Mouse (Mus musculus) MEL (cell line): ENCODE measurements around the gene Dnajb14. TPM values are rescaled to one million over a fixed set of nuclear protein-coding genes. Genes with fewer than 3 reads are reported as not detected.
A peak's percentile ranks its signal among the peaks of the same experiment; 100 is the strongest.

Experiments used
- DNase-seq: peaks from one replicate; pipeline ENCODE4 v3.0.0; 2011; ENCODE audit warnings: low read depth, low spot score
- H3K27ac ChIP-seq: 2 replicates; pipeline ENCODE4 v1.5.1; 2012; ENCODE audit warnings: low read depth, mild to moderate bottlenecking, control low read depth, low read length, moderate library complexity; ENCODE audit not compliant: control insufficient read depth
- H3K27me3 ChIP-seq, 2 experiments: fragments of 150-350 bp in 1 of 2; sonication (generic) in 1 of 2; 2 replicates each; pipeline ENCODE4 v1.6.1; 2012; ENCODE audit warnings: low read length in 2 of 2, mild to moderate bottlenecking in 2 of 2, improper control_type of control experiment in 1 of 2, moderate library complexity in 1 of 2; ENCODE audit not compliant: insufficient read depth in 2 of 2, control insufficient read depth in 1 of 2
- H3K36me3 ChIP-seq, 2 experiments: 2 replicates each; pipeline ENCODE4 v1.6.1; 2012 to 2014; ENCODE audit warnings: low read length in 2 of 2, improper control_type of control experiment in 1 of 2, inconsistent platforms in 1 of 2, mild to moderate bottlenecking in 1 of 2; ENCODE audit not compliant: insufficient read depth in 2 of 2, control insufficient read depth in 1 of 2
- H3K4me1 ChIP-seq, 2 experiments: fragments of 150-350 bp in 1 of 2; sonication (generic) in 1 of 2; 2 replicates each; pipeline ENCODE4 v1.6.1; 2012; ENCODE audit warnings: low read length in 2 of 2, improper control_type of control experiment in 1 of 2, mild to moderate bottlenecking in 1 of 2; ENCODE audit not compliant: insufficient read depth in 2 of 2, control insufficient read depth in 1 of 2
- H3K4me3 ChIP-seq, 2 experiments: fragments of 150-350 bp in 1 of 2; sonication (generic) in 1 of 2; 2 replicates each; pipeline ENCODE4 v1.5.1; 2012; ENCODE audit warnings: low read depth in 2 of 2, low read length in 2 of 2, mild to moderate bottlenecking in 2 of 2, moderate library complexity in 2 of 2, control low read depth in 1 of 2, improper control_type of control experiment in 1 of 2; ENCODE audit not compliant: control insufficient read depth in 1 of 2, insufficient read depth in 1 of 2
- H3K79me2 ChIP-seq: 2 replicates; pipeline ENCODE4 v1.6.1; 2012; ENCODE audit warnings: mild to moderate bottlenecking, low read length, moderate library complexity; ENCODE audit not compliant: control insufficient read depth, poor library complexity, insufficient read depth
- H3K9ac ChIP-seq: 2 replicates; pipeline ENCODE4 v1.6.1; 2012; ENCODE audit warnings: low read depth, mild to moderate bottlenecking, control low read depth, low read length, moderate library complexity; ENCODE audit not compliant: control insufficient read depth, poor library complexity, severe bottlenecking
- H3K9me3 ChIP-seq: fragments of 150-350 bp; sonication (generic); replicated peaks from 2 replicates; pipeline ENCODE4 v1.6.1; 2012; ENCODE audit warnings: mild to moderate bottlenecking, low read length, improper control_type of control experiment, moderate library complexity; ENCODE audit not compliant: insufficient read depth
- CHD1 ChIP-seq: IDR thresholded peaks from 2 replicates; pipeline ENCODE4 v1.6.1; 2012; ENCODE audit warnings: low read depth, mild to moderate bottlenecking, inconsistent platforms, low read length, improper control_type of control experiment
- CHD2 ChIP-seq: IDR thresholded peaks from 2 replicates; pipeline ENCODE4 v1.6.1; 2011; ENCODE audit warnings: low read length, improper control_type of control experiment
- CTCF ChIP-seq, 3 experiments: IDR thresholded peaks in 2 of 3; conservative IDR thresholded peaks in 1 of 3; 2 replicates each; pipeline ENCODE4 v1.5.1; 2011 to 2012; ENCODE audit warnings: low read length in 3 of 3, low read depth in 2 of 3, mild to moderate bottlenecking in 2 of 3, improper control_type of control experiment in 1 of 3, inconsistent platforms in 1 of 3, mixed read lengths in 1 of 3, moderate library complexity in 1 of 3; ENCODE audit not compliant: control insufficient read depth in 1 of 3, insufficient read depth in 1 of 3, poor library complexity in 1 of 3, severe bottlenecking in 1 of 3
- ELF1 ChIP-seq: IDR thresholded peaks from 2 replicates; pipeline ENCODE4 v1.6.1; 2014; ENCODE audit warnings: low read depth, mild to moderate bottlenecking, inconsistent platforms, low read length, improper control_type of control experiment, moderate library complexity
- EP300 ChIP-seq, 2 experiments: IDR thresholded peaks; 2 replicates each; pipeline ENCODE4 v1.6.1; 2011; ENCODE audit warnings: improper control_type of control experiment in 2 of 2, low read length in 2 of 2, low read depth in 1 of 2, mild to moderate bottlenecking in 1 of 2
- ETS1 ChIP-seq: IDR thresholded peaks from 2 replicates; pipeline ENCODE4 v1.6.1; 2012; ENCODE audit warnings: low read depth, mild to moderate bottlenecking, inconsistent platforms, low read length, improper control_type of control experiment, moderate library complexity
- GATA1 ChIP-seq: IDR thresholded peaks from 2 replicates; pipeline ENCODE4 v1.6.1; 2011; ENCODE audit warnings: low read depth, low read length, improper control_type of control experiment
- MAZ ChIP-seq: IDR thresholded peaks from 2 replicates; pipeline ENCODE4 v1.6.1; 2012; ENCODE audit warnings: low read depth, mild to moderate bottlenecking, inconsistent platforms, low read length, improper control_type of control experiment
- MYB ChIP-seq: IDR thresholded peaks from 2 replicates; pipeline ENCODE4 v1.6.1; 2011; ENCODE audit warnings: mild to moderate bottlenecking, low read depth, low read length, improper control_type of control experiment
- NELFE ChIP-seq: IDR thresholded peaks from 2 replicates; pipeline ENCODE4 v1.6.1; 2011; ENCODE audit warnings: low read depth, low read length, improper control_type of control experiment
- NRF1 ChIP-seq: IDR thresholded peaks from 2 replicates; pipeline ENCODE4 v1.6.1; 2014; ENCODE audit warnings: low read depth, mild to moderate bottlenecking, inconsistent platforms, low read length, improper control_type of control experiment, moderate library complexity; ENCODE audit not compliant: poor library complexity, insufficient read depth, severe bottlenecking
- POLR2A ChIP-seq, 2 experiments: IDR thresholded peaks; 2 replicates each; pipeline ENCODE4 v1.6.1; 2011 to 2012; ENCODE audit warnings: low read length in 2 of 2, mild to moderate bottlenecking in 2 of 2, control low read depth in 1 of 2, improper control_type of control experiment in 1 of 2, low read depth in 1 of 2, moderate library complexity in 1 of 2; ENCODE audit not compliant: control insufficient read depth in 1 of 2, insufficient read depth in 1 of 2, poor library complexity in 1 of 2
- RAD21 ChIP-seq: IDR thresholded peaks from 2 replicates; pipeline ENCODE4 v1.6.1; 2011; ENCODE audit warnings: mild to moderate bottlenecking, low read depth, low read length, improper control_type of control experiment
- TBP ChIP-seq: IDR thresholded peaks from 2 replicates; pipeline ENCODE4 v1.8.0; 2011; ENCODE audit warnings: low read depth, low read length, improper control_type of control experiment
- UBTF ChIP-seq: IDR thresholded peaks from 2 replicates; pipeline ENCODE4 v1.6.1; 2012; ENCODE audit warnings: low read depth, mild to moderate bottlenecking, inconsistent platforms, low read length, improper control_type of control experiment, moderate library complexity, borderline replicate concordance; ENCODE audit not compliant: insufficient read depth
- ZMIZ1 ChIP-seq: IDR thresholded peaks from 2 replicates; pipeline ENCODE4 v1.6.1; 2012; ENCODE audit warnings: low read depth, mild to moderate bottlenecking, inconsistent platforms, low read length, improper control_type of control experiment, moderate library complexity
- polyA plus RNA-seq, 2 experiments: library from polyadenylated mRNA; stranded (reverse) in 1 of 2; unstranded in 1 of 2; fragments of >175 nt in 1 of 2; fragments of >200 nt in 1 of 2; gene quantifications; 2 replicates each; pipeline versions ENCODE4 v1.2.1 to v1.2.4; 2012; ENCODE audit warnings: low replicate concordance in 2 of 2, low read depth in 1 of 2; ENCODE audit not compliant: insufficient read length in 2 of 2, insufficient read depth in 1 of 2, missing spikeins in 1 of 2
- total RNA-seq: library from RNA; depleted of rRNA; stranded (reverse); fragments of 300-350 nt; gene quantifications from 2 replicates; pipeline ENCODE4 v1.2.3, GENCODE M21; 2012

Gene Dnajb14
- total and polyA plus RNA-seq, 3 experiments, result 4.2 to 6.1 TPM; not detected in 1

DNA sequence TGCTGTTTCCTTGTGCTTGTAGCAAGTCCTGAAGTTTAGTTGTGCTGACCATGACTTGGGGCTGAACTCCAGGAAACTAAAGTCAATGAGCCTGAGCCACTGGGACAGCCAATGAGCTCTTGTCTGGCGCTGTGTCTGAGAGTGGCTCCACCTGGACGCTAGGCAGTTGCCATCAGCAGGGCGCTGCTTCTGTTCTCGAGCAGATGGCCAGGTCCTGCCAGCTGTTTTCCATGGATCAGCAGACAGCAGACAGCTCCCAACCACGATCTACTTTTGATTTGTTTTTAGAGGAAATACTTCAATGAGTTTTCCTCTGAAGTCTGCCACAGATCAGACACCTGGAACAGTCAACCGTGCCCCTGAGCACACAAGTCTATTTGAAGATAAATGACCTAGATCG is 65.3 kb downstream of the Dnajb14 start:
- H3K9ac ChIP-seq, result no peak overlapping the region
- no peaks in the 10 kb centered on the region for H3K9me3 ChIP-seq
- peaks cover 10 to 15% of the 10 kb centered on the region in 2 experiments for H3K36me3 ChIP-seq
- TF ChIP-seq TBP, result no peak
- TF ChIP-seq NRF1, result no peak
- no peak for TF ChIP-seq CTCF (IDR thresholded peaks at IDR 0.05 in 2 of 3, conservative IDR thresholded peaks at IDR 0.05 in 1 of 3; ENCODE audit: control insufficient read depth in 1 of 3, insufficient read depth in 1 of 3, low read depth in 2 of 3, low read length in 3 of 3, poor library complexity in 1 of 3, severe bottlenecking in 1 of 3)
- TF ChIP-seq ELF1, result no peak
- peaks cover 3 to 6% of the 10 kb centered on the region in 2 experiments; a peak in 2 of 4 replicates for H3K4me1 ChIP-seq
- H3K4me3 ChIP-seq, result no peak overlapping the region
- H3K27ac ChIP-seq, result no peak overlapping the region
- H3K27me3 ChIP-seq, result no peaks in the 10 kb centered on the region
- no peaks in the 10 kb centered on the region for H3K79me2 ChIP-seq
- DNase-seq, result no peak

DNA sequence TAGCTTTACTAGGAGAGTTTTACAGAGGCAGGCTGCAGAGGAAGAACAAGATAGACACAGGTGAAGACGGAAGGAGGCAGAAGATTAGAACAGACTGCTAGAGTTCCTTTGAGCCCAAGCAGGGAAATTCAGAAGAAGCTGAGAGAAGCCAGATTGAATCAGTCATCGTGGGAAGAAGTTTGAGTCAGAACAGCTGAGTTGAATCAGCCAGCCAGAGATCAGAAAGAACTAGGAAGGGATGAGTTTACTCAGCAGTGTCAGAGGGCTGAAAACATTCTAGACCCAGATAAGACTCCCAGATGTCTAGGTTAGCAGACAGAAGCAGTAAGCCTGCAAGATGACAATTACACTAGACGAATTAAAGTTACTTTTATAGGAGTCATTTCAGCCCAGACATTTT is 66.5 kb downstream of the Dnajb14 start:
- peaks cover 10 to 18% of the 10 kb centered on the region in 2 experiments for H3K36me3 ChIP-seq
- no peaks in the 10 kb centered on the region for H3K27me3 ChIP-seq
- TF ChIP-seq CHD2 (no peak), ELF1 (no peak), UBTF (no peak), MYB (no peak), NELFE (no peak), EP300 (IDR thresholded peaks at IDR 0.05; ENCODE audit: low read depth in 1 of 2, low read length in 2 of 2) (no peak), ZMIZ1 (no peak), TBP (no peak), CHD1 (no peak), MAZ (no peak), POLR2A (IDR thresholded peaks at IDR 0.05; ENCODE audit: control insufficient read depth in 1 of 2, insufficient read depth in 1 of 2, low read depth in 1 of 2, low read length in 2 of 2, poor library complexity in 1 of 2) (no peak), RAD21 (no peak), ETS1 (peak; percentile 80), GATA1 (peak; percentile 41; the same call in 1 of the 2 replicates)
- TF ChIP-seq, all 39 proteins: peak for 2
- Histone ChIP-seq H3K4me3 (no peak overlapping the region), H3K4me1 (peaks cover 3 to 6% of the 10 kb centered on the region in 2 experiments; a peak in 2 of 4 replicates), H3K9me3 (no peaks in the 10 kb centered on the region), H3K79me2 (no peaks in the 10 kb centered on the region), H3K9ac (no peak overlapping the region), H3K27ac (no peak overlapping the region)
- DNase-seq, result peak; percentile 49
